Mouse (Mus musculus) testis, adult 2 months (tissue): ENCODE data around the gene Nfic. TPM values are rescaled to one million over a fixed set of nuclear protein-coding genes. Genes with fewer than 3 reads are reported as not detected.
A peak's percentile ranks its signal among the peaks of the same experiment; 100 is the strongest.

ENCODE experiments used
- H3K27ac ChIP-seq: fragments of 200-500 bp; 2 replicates; pipeline ENCODE4 v1.5.1; 2012; ENCODE audit warnings: low read depth, low read length; ENCODE audit not compliant: control insufficient read depth, insufficient read depth
- H3K27me3 ChIP-seq: fragments of 200-500 bp; 2 replicates; pipeline ENCODE4 v1.6.1; 2012; ENCODE audit warnings: mild to moderate bottlenecking, low read length, moderate library complexity; ENCODE audit not compliant: control insufficient read depth, insufficient read depth
- H3K36me3 ChIP-seq: fragments of 200-500 bp; 2 replicates; pipeline ENCODE4 v1.6.1; 2012; ENCODE audit warnings: mild to moderate bottlenecking, low read length; ENCODE audit not compliant: control insufficient read depth, insufficient read depth
- H3K4me1 ChIP-seq: fragments of 200-500 bp; 2 replicates; pipeline ENCODE4 v1.6.1; 2012; ENCODE audit warnings: low read length; ENCODE audit not compliant: control insufficient read depth, insufficient read depth
- H3K4me3 ChIP-seq: fragments of 200-500 bp; 2 replicates; pipeline ENCODE4 v1.5.1; 2012; ENCODE audit warnings: low read depth, mild to moderate bottlenecking, low read length, moderate library complexity, mixed read lengths; ENCODE audit not compliant: control insufficient read depth
- CTCF ChIP-seq: fragments of 200-500 bp; IDR thresholded peaks from 2 replicates; pipeline ENCODE4 v1.5.1; 2012; ENCODE audit warnings: low read depth, mild to moderate bottlenecking, inconsistent platforms, low read length, moderate library complexity; ENCODE audit not compliant: control insufficient read depth, insufficient read depth, insufficient replicate concordance
- POLR2A ChIP-seq: fragments of 200-500 bp; IDR thresholded peaks from 2 replicates; pipeline ENCODE4 v1.6.1; 2012; ENCODE audit warnings: low read depth, mild to moderate bottlenecking, inconsistent platforms, low read length, moderate library complexity; ENCODE audit not compliant: control insufficient read depth
- polyA plus RNA-seq: library from polyadenylated mRNA; depleted of rRNA; stranded (reverse); fragments of >200 nt; gene quantifications from 2 replicates; pipeline ENCODE4 v1.2.3, GENCODE M21; 2012

Nfic gene
- polyA plus RNA-seq, 1 experiment, result 9.9 TPM

DNA sequence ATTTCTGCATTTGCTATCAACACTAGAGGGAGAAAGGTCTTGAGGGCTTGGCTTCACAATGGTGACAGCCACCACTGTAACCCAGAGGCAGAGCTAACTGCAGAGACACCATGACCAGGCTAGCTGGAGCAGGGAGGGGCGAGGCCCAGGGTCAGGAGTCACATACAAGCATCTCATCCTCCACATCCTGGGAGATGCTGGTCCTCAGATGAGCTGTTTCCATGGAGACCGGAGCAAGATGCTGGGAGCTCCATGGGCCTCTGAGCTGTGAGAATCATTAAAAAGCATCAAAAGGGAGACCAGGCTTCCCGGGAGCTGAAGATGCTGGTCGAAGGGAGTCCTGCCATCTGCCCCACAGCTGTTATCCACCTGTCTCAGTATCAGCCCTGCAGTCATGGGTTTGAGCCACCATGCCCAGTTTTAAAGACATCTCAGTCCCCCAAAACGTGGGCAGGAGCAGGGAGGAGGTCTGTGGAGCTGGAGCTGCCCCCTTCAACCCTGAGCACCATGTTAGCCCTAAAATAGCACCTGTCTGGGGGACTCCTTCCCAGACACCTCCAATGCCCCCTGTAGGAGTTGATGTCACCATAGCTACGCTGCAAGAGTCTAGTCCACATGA is 29.1 kb upstream of the Nfic start:
- no peak for TF ChIP-seq POLR2A
- no peak for TF ChIP-seq CTCF
- no peaks in the 10 kb centered on the region; the same call in 1 of the 2 replicates for H3K36me3 ChIP-seq
- peaks cover 13% of the 10 kb centered on the region for H3K4me1 ChIP-seq
- no peak overlapping the region for H3K4me3 ChIP-seq
- H3K27me3 ChIP-seq, result no peaks in the 10 kb centered on the region; the same call in 1 of the 2 replicates
- H3K27ac ChIP-seq, result no peak overlapping the region

DNA sequence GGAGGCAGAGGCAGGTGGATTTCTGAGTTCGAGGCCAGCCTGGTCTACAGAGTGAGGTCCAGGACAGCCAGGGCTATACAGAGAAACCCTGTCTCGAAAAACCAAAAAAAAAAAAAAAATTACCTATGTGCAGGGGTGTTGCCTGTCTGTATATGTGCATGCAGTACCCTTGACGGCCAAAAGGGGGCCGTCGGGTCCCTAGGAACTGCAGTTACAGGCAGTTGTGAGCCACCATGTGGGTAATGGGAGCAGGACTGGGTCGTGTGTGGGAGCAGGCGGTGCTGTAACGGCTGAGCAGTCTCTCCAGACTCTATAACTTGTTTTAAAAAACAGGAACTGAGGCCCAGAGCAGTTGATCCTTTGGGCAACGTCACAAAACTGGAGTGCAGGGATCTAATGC is 28.5 kb upstream of the Nfic start:
- Histone ChIP-seq H3K4me3 (no peak overlapping the region), H3K36me3 (no peaks in the 10 kb centered on the region), H3K27me3 (no peaks in the 10 kb centered on the region; the same call in 1 of the 2 replicates), H3K27ac (no peak overlapping the region), H3K4me1 (peaks cover 13% of the 10 kb centered on the region)
- TF ChIP-seq CTCF (peak; percentile 83), POLR2A (no peak)

DNA sequence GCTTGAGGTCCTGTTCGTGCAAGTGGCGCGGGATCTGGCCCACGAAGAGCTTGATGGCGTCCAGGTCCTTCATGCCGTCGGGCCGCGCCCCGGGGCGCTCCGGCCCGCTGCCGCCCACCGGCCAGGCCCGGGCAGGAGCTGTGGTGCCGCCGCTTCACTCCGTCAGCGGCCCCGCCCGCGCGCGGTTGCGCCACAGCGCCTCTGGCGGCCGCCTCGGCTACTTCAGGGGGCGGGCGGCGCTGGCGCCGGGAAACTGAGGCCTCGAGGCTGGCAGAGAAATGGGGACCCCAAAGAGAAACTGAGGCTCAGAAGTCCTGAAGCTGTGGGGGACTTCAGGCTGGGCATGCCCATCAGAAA is 27.1 kb upstream of the Nfic start, which contains the start of gene Celf5:
Celf5 (minus strand) TSS at position 177 of the 357 bp plus-strand sequence.
- no peaks in the 10 kb centered on the region; the same call in 1 of the 2 replicates for H3K27me3 ChIP-seq
- peaks cover 13% of the 10 kb centered on the region for H3K4me1 ChIP-seq
- TF ChIP-seq POLR2A, result no peak
- peak; percentile 80 for TF ChIP-seq CTCF
- H3K4me3 ChIP-seq, result peak within 1 kb of the TSS; percentile 70
- no peak within 1 kb of the TSS for H3K27ac ChIP-seq
- no peaks in the 10 kb centered on the region for H3K36me3 ChIP-seq

GRCm38 (mm10) chr10:81481605-81482532 is 26.4 kb upstream of the Nfic start:
- peaks cover 13% of the 10 kb centered on the region for H3K4me1 ChIP-seq
- H3K27ac ChIP-seq, result no peak overlapping the region
- no peaks in the 10 kb centered on the region; the same call in 1 of the 2 replicates for H3K27me3 ChIP-seq
- H3K36me3 ChIP-seq, result no peaks in the 10 kb centered on the region
- no peak for TF ChIP-seq POLR2A
- no peak for TF ChIP-seq CTCF
- peak overlapping the region; percentile 70 for H3K4me3 ChIP-seq

GRCm38 (mm10) chr10:81474461-81474860 is 19.0 kb upstream of the Nfic start:
- Histone ChIP-seq H3K4me1 (peaks cover 22% of the 10 kb centered on the region), H3K27me3 (no peaks in the 10 kb centered on the region), H3K36me3 (no peaks in the 10 kb centered on the region), H3K4me3 (peak overlapping the region; percentile 75), H3K27ac (no peak overlapping the region)
- no peak for TF ChIP-seq CTCF
- TF ChIP-seq POLR2A, result no peak

- no peaks in the 10 kb centered on the region for H3K27me3 ChIP-seq
- TF ChIP-seq POLR2A (no peak), CTCF (no peak)
- peak overlapping the region; percentile 75 for H3K4me3 ChIP-seq
- no peaks in the 10 kb centered on the region for H3K36me3 ChIP-seq
- H3K27ac ChIP-seq, result no peak overlapping the region
- peaks cover 22% of the 10 kb centered on the region for H3K4me1 ChIP-seq
These were observed 17.6 kb upstream of the Nfic start for GRCm38 (mm10) chr10:81473003-81473451.

DNA sequence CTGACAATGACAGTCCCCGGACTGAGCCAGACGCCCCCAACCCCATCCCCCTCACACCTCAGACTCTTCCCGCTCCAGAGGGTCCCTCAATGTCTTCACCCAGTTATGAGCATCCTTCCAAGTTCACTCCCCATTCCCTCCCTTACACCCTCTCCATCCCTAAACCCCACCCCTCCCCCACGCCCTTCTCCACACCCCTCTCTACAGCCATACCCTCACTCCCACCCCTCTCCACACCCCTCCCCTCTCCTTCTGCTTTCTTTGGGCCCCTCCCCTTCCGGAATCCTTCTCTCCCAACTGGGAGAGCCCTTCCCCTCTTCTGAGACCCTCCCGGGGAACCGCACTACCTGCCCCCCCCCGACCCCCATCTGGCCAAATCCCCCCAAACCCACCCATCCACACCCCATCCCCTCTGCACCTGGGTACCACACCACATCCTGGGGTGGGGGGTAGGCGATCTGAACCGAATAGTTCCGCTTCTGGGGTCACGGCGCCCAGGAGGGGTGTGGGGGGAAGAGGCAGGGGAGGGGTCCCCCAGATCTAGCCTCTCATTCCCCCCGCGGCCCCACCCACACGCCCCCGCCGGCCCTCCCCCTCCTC is 17.1 kb upstream of the Nfic start:
- TF ChIP-seq POLR2A (no peak), CTCF (no peak)
- H3K36me3 ChIP-seq, result no peaks in the 10 kb centered on the region
- no peaks in the 10 kb centered on the region for H3K27me3 ChIP-seq
- H3K4me1 ChIP-seq, result peaks cover 22% of the 10 kb centered on the region
- H3K27ac ChIP-seq, result no peak overlapping the region
- peak overlapping the region; percentile 67 for H3K4me3 ChIP-seq
